Mouse (Mus musculus): ENCODE results near the gene Sec11a.

The Sec11a gene

GRCm38 (mm10) chr7:80864151-80864550 lies 83.4 kb downstream of the Sec11a start:
- Histone ChIP-seq H3K27me3 (ENCODE audit: insufficient read depth, low read length) (no peaks in the 10 kb centered on the region), H3K4me1 (replicated peaks; ENCODE audit: low read depth, low read length) (peaks cover 29% of the 10 kb centered on the region), H3K4me3 (replicated peaks; ENCODE audit: low read length) (no peak overlapping the region), H3K36me3 (ENCODE audit: insufficient read depth, low read length) (peaks cover 5% of the 10 kb centered on the region; the same call in 1 of the 2 replicates), H3K9me3 (ENCODE audit: low read length) (no peaks in the 10 kb centered on the region)
- TF ChIP-seq NANOG (IDR thresholded peaks at IDR 0.05; ENCODE audit: borderline replicate concordance, low read length) (no peak), CTCF (conservative IDR thresholded peaks at IDR 0.05; ENCODE audit: low read length) (no peak), POU5F1 (IDR thresholded peaks at IDR 0.05; ENCODE audit: borderline replicate concordance, low read length) (no peak)

DNA sequence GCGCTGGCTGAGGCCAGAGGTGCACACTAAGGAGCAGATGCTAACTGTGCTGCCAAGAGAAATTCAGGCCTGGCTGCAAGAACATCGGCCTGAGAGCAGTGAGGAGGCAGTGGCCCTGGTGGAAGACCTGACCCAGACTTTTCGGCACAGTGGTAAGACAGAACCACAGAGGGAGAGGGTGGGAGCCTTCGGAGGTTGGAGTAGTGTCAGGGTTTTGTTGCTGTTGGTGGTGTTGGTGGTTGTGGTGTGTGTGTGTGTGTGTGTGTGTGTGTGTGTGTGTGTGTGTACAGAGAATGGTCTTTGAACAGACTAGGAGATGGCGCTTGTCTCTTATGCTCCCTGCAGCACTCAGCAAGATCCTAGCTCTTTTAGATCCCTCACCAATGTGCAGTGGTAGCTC lies 84.1 kb downstream of the Sec11a start:
- H3K4me1 ChIP-seq (replicated peaks; ENCODE audit: low read depth, low read length): peaks cover 29% of the 10 kb centered on the region
- H3K27me3 ChIP-seq (ENCODE audit: insufficient read depth, low read length): no peaks in the 10 kb centered on the region
- TF ChIP-seq NANOG (IDR thresholded peaks at IDR 0.05; ENCODE audit: borderline replicate concordance, low read length) (no peak), CTCF (conservative IDR thresholded peaks at IDR 0.05; ENCODE audit: low read length) (no peak), POU5F1 (IDR thresholded peaks at IDR 0.05; ENCODE audit: borderline replicate concordance, low read length) (no peak)
- H3K9me3 ChIP-seq (ENCODE audit: low read length): no peaks in the 10 kb centered on the region
- H3K36me3 ChIP-seq (ENCODE audit: insufficient read depth, low read length): peaks cover 5% of the 10 kb centered on the region; the same call in 1 of the 2 replicates
- no peak overlapping the region for H3K4me3 ChIP-seq (replicated peaks; ENCODE audit: low read length)

DNA sequence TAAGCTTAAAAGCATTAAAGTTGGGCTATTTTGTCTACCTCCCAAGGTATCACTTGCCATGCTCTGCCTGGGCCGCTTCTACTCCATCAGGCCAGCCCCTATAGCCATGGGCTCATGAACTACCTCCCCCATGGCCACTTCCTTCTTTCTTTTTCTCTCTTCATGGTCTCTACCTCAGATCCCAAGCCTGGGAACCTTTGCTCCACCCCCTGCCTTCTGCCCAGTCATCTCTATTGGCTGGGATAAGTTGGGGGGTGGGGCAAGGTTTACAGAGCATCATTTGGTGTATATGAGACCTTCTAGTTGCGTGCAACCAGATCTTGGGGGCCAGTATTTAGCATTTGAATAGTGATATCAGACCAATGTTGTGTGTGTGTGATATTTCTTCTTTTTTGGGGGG lies 85.1 kb downstream of the Sec11a start:
- Histone ChIP-seq H3K36me3 (ENCODE audit: insufficient read depth, low read length) (no peaks in the 10 kb centered on the region; the same call in 1 of the 2 replicates), H3K9me3 (ENCODE audit: low read length) (no peaks in the 10 kb centered on the region), H3K27me3 (ENCODE audit: insufficient read depth, low read length) (no peaks in the 10 kb centered on the region), H3K4me3 (replicated peaks; ENCODE audit: low read length) (no peak overlapping the region), H3K4me1 (replicated peaks; ENCODE audit: low read depth, low read length) (peaks cover 29% of the 10 kb centered on the region)
- TF ChIP-seq CTCF (conservative IDR thresholded peaks at IDR 0.05; ENCODE audit: low read length) (no peak), NANOG (IDR thresholded peaks at IDR 0.05; ENCODE audit: borderline replicate concordance, low read length) (no peak), POU5F1 (IDR thresholded peaks at IDR 0.05; ENCODE audit: borderline replicate concordance, low read length) (no peak)

DNA sequence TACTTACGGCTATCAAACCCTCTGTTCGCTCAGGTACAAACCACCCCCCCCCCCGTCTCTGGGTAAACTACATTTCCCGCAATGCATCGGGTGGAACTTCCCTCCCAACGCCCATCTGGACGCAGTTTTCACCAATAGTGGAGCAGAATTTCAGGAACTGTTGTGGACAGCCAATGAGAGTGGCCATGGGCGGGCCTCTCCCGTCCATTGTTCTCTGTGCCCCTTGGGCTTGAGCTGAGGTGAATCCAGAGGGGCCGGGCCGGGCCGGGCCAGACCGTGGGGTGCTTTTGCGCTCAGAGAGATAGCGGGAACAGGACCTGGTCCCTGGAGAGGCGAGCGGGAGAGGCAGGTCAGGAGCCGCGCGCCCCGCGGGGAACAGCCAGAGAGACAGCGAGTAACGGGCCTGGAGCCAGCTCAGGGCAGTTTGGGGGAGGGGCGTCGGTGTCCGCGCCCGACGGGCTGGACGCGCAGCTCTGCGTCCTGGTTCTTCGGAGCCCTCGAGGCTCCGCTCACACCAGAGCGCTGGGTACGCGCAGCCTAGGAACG lies 86.8 kb downstream of the Sec11a start, which contains the start of gene Zscan2:
Gene Zscan2, plus strand, starts transcription at position 192 of the 546 bp plus-strand sequence.
- no peaks in the 10 kb centered on the region for H3K27me3 ChIP-seq (ENCODE audit: insufficient read depth, low read length)
- H3K36me3 ChIP-seq (ENCODE audit: insufficient read depth, low read length): no peaks in the 10 kb centered on the region; the same call in 1 of the 2 replicates
- no peaks in the 10 kb centered on the region for H3K9me3 ChIP-seq (ENCODE audit: low read length)
- TF ChIP-seq POU5F1 (IDR thresholded peaks at IDR 0.05; ENCODE audit: borderline replicate concordance, low read length) (no peak), CTCF (conservative IDR thresholded peaks at IDR 0.05; ENCODE audit: low read length) (no peak), NANOG (IDR thresholded peaks at IDR 0.05; ENCODE audit: borderline replicate concordance, low read length) (no peak)
- peaks cover 37% of the 10 kb centered on the region for H3K4me1 ChIP-seq (replicated peaks; ENCODE audit: low read depth, low read length)
- peak within 1 kb of the TSS; percentile 94 for H3K4me3 ChIP-seq (replicated peaks; ENCODE audit: low read length)

DNA sequence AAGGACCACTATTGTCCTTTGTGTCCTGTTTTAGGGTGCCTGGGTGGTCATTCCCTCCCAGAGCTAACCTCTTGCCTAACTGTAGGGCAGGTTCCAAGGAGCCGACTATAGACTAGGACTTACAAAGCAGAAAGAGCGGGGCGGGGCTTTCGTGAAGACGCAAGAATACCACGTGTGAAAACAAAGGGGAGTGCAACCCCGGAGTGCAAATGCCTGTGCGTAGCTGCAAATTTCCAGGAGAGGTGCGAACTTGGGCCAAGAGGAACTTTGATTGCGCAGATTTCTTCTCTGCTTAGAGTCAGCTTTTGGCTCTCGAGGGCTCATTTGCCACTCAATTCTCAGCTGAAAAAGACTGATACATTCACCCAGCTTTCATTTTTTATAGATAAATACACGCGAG lies 87.4 kb downstream of the Sec11a start:
- Histone ChIP-seq H3K4me1 (replicated peaks; ENCODE audit: low read depth, low read length) (peaks cover 37% of the 10 kb centered on the region), H3K27me3 (ENCODE audit: insufficient read depth, low read length) (no peaks in the 10 kb centered on the region), H3K9me3 (ENCODE audit: low read length) (no peaks in the 10 kb centered on the region), H3K36me3 (ENCODE audit: insufficient read depth, low read length) (no peaks in the 10 kb centered on the region; the same call in 1 of the 2 replicates), H3K4me3 (replicated peaks; ENCODE audit: low read length) (peak overlapping the region; percentile 94)
- TF ChIP-seq POU5F1 (IDR thresholded peaks at IDR 0.05; ENCODE audit: borderline replicate concordance, low read length) (no peak), NANOG (IDR thresholded peaks at IDR 0.05; ENCODE audit: borderline replicate concordance, low read length) (no peak), CTCF (conservative IDR thresholded peaks at IDR 0.05; ENCODE audit: low read length) (no peak)

GRCm38 (mm10) chr7:80857181-80857580 lies 90.4 kb downstream of the Sec11a start:
- H3K36me3 ChIP-seq (ENCODE audit: insufficient read depth, low read length): no peaks in the 10 kb centered on the region
- no peaks in the 10 kb centered on the region for H3K9me3 ChIP-seq (ENCODE audit: low read length)
- TF ChIP-seq NANOG (IDR thresholded peaks at IDR 0.05; ENCODE audit: borderline replicate concordance, low read length) (no peak), CTCF (conservative IDR thresholded peaks at IDR 0.05; ENCODE audit: low read length) (peak; percentile 74)

DNA sequence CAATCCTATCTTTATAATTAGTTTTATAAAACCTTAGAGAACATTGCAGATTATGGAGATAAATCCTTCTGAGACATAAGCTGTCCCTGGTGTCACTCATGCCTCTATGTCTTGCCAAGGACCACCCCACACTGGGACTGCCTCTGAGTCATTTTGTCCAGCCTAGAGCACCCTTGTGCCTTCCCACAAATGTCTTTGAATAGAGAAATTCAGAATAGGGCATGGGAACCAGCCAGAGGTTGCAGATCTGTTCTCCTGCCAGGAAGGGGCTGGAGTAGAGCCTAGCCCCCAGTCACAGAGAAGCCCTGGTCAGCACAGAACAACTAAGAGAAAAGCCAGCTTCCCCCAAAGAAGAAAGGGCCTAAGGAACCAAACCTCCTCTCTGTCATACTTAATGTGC lies 92.3 kb downstream of the Sec11a start:
- H3K4me1 ChIP-seq (replicated peaks; ENCODE audit: low read depth, low read length): peaks cover 15% of the 10 kb centered on the region
- H3K4me3 ChIP-seq (replicated peaks; ENCODE audit: low read length): no peak overlapping the region
- TF ChIP-seq CTCF (conservative IDR thresholded peaks at IDR 0.05; ENCODE audit: low read length) (no peak), NANOG (IDR thresholded peaks at IDR 0.05; ENCODE audit: borderline replicate concordance, low read length) (no peak), POU5F1 (IDR thresholded peaks at IDR 0.05; ENCODE audit: borderline replicate concordance, low read length) (no peak)
- H3K9me3 ChIP-seq (ENCODE audit: low read length): no peaks in the 10 kb centered on the region
- H3K36me3 ChIP-seq (ENCODE audit: insufficient read depth, low read length): no peaks in the 10 kb centered on the region
- H3K27me3 ChIP-seq (ENCODE audit: insufficient read depth, low read length): no peaks in the 10 kb centered on the region

More at GRCm38 (mm10) chr7:80857181-80857580, 90.4 kb downstream of the Sec11a start:
- H3K4me3 ChIP-seq (replicated peaks; ENCODE audit: low read length): no peak overlapping the region
- H3K4me1 ChIP-seq (replicated peaks; ENCODE audit: low read depth, low read length): peaks cover 23% of the 10 kb centered on the region
- H3K27me3 ChIP-seq (ENCODE audit: insufficient read depth, low read length): no peaks in the 10 kb centered on the region

Data from E14TG2a.4 (cell line).